Mouse (Mus musculus): ENCODE measurements around the gene Plcd3. TPM values are rescaled to one million over a fixed set of nuclear protein-coding genes. Genes with fewer than 3 reads are reported as not detected.

The Plcd3 gene
- polyA plus RNA-seq, 1 experiment = 27.6 TPM

DNA sequence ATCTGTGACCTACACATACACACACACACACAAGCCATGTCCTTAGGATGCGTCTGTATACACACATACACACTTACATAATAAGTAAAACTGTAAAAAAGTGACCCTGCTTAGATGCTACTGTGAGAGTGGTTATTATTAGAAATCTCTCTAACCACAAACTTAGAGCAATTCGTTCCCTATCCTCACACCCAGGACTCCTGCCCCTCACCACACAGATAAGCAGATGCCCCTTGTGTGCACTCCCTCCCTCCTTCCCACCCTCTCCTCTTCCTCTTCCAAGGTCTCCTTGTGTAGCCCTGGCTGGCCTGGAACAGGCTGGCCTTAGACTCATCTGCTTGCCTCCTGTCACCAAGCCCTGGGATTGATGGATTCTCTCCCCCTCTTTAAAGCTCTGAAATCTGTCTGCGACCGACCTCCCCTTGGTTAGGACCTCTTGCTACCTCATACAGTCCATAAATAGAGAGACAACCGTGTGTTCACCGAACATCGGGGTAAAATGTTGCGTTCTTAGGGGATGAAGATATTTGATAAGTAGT, 34.6 kb upstream of the Plcd3 start:
- H3K27me3 ChIP-seq (ENCODE audit: control insufficient read depth, insufficient read depth, insufficient read length) = no peaks in the 10 kb centered on the region
- H3K36me3 ChIP-seq (ENCODE audit: control insufficient read depth, insufficient read depth) = no peaks in the 10 kb centered on the region
- peaks cover 8% of the 10 kb centered on the region for H3K79me3 ChIP-seq (ENCODE audit: low read depth)
- H3K4me3 ChIP-seq (ENCODE audit: insufficient read depth, poor library complexity, severe bottlenecking) = no peak overlapping the region
- peaks cover 14% of the 10 kb centered on the region for H3K79me2 ChIP-seq (ENCODE audit: control insufficient read depth, insufficient read depth)
- TF ChIP-seq CEBPB (IDR thresholded peaks at IDR 0.05; ENCODE audit: low read depth) (no peak), MYOG (IDR thresholded peaks at IDR 0.05; ENCODE audit: control insufficient read depth, extremely low read depth, insufficient read length) (no peak)
- H3ac ChIP-seq (ENCODE audit: control insufficient read depth, insufficient read length, low read depth) = no peak overlapping the region

DNA sequence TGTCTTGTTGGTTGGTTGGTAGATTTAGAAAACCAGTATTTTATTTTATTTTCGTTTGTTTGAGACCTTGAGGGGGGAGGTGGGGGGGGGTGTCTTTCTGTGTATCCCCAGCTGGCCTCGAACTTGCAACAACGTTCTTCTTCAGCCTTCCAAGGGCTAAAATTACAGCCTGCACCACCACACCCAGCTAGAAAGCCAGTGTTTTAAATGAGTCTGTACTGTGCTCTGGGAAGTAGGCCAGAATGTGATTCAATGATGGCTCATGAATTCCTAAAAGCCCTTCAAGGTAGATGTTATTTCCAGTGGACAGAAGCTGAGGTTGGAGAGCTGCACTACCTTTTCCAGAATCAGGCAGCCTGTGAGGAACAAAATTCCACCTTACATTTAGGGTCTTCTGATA, 32.8 kb upstream of the Plcd3 start:
- no peak overlapping the region for H3ac ChIP-seq (ENCODE audit: control insufficient read depth, insufficient read length, low read depth)
- H3K36me3 ChIP-seq (ENCODE audit: control insufficient read depth, insufficient read depth) = peaks cover 8% of the 10 kb centered on the region
- H3K79me2 ChIP-seq (ENCODE audit: control insufficient read depth, insufficient read depth) = peaks cover 25% of the 10 kb centered on the region
- peaks cover 12% of the 10 kb centered on the region for H3K79me3 ChIP-seq (ENCODE audit: low read depth)
- TF ChIP-seq MYOG (IDR thresholded peaks at IDR 0.05; ENCODE audit: control insufficient read depth, extremely low read depth, insufficient read length) = no peak
- no peak for TF ChIP-seq MYOD1 (IDR thresholded peaks at IDR 0.05; ENCODE audit: control insufficient read depth, insufficient read length, low read depth)
- no peak for TF ChIP-seq FOSL1 (IDR thresholded peaks at IDR 0.05; ENCODE audit: insufficient read depth, low read length, poor library complexity, severe bottlenecking)
- TF ChIP-seq MAX (IDR thresholded peaks at IDR 0.05) = no peak
- TF ChIP-seq USF1 (IDR thresholded peaks at IDR 0.05; ENCODE audit: low read depth) = no peak
- TF ChIP-seq CEBPB (IDR thresholded peaks at IDR 0.05; ENCODE audit: low read depth) = no peak
- no peak for TF ChIP-seq CTCF (IDR thresholded peaks at IDR 0.05; ENCODE audit: control insufficient read depth, insufficient read depth, insufficient read length)
- no peaks in the 10 kb centered on the region for H3K27me3 ChIP-seq (ENCODE audit: control insufficient read depth, insufficient read depth, insufficient read length)
- no peak overlapping the region for H3K4me3 ChIP-seq (ENCODE audit: insufficient read depth, poor library complexity, severe bottlenecking)

- Histone ChIP-seq H3K4me3 (ENCODE audit: insufficient read depth, poor library complexity, severe bottlenecking) (peak overlapping the region; percentile 16), H3K27me3 (ENCODE audit: control insufficient read depth, insufficient read depth, insufficient read length) (no peaks in the 10 kb centered on the region), H3ac (ENCODE audit: control insufficient read depth, insufficient read length, low read depth) (peak overlapping the region; percentile 55), H3K79me3 (ENCODE audit: low read depth) (peaks cover 12% of the 10 kb centered on the region), H3K79me2 (ENCODE audit: control insufficient read depth, insufficient read depth) (peaks cover 25% of the 10 kb centered on the region), H3K36me3 (ENCODE audit: control insufficient read depth, insufficient read depth) (peaks cover 8% of the 10 kb centered on the region)
- TF ChIP-seq CTCF (IDR thresholded peaks at IDR 0.05; ENCODE audit: control insufficient read depth, insufficient read depth, insufficient read length) (no peak), FOSL1 (IDR thresholded peaks at IDR 0.05; ENCODE audit: insufficient read depth, low read length, poor library complexity, severe bottlenecking) (no peak), USF1 (IDR thresholded peaks at IDR 0.05; ENCODE audit: low read depth) (no peak)
Observed at GRCm38 (mm10) chr11:103133456-103134185, 32.2 kb upstream of the Plcd3 start.

GRCm38 (mm10) chr11:103132576-103133455, 31.4 kb upstream of the Plcd3 start:
- H3K79me3 ChIP-seq (ENCODE audit: low read depth) = peaks cover 12% of the 10 kb centered on the region
- peaks cover 25% of the 10 kb centered on the region for H3K79me2 ChIP-seq (ENCODE audit: control insufficient read depth, insufficient read depth)
- H3ac ChIP-seq (ENCODE audit: control insufficient read depth, insufficient read length, low read depth) = peak overlapping the region; percentile 74
- H3K27me3 ChIP-seq (ENCODE audit: control insufficient read depth, insufficient read depth, insufficient read length) = no peaks in the 10 kb centered on the region
- no peak for TF ChIP-seq MAX (IDR thresholded peaks at IDR 0.05)
- no peak for TF ChIP-seq USF1 (IDR thresholded peaks at IDR 0.05; ENCODE audit: low read depth)
- TF ChIP-seq MYOD1 (IDR thresholded peaks at IDR 0.05; ENCODE audit: control insufficient read depth, insufficient read length, low read depth) = no peak
- TF ChIP-seq CTCF (IDR thresholded peaks at IDR 0.05; ENCODE audit: control insufficient read depth, insufficient read depth, insufficient read length) = no peak
- no peak for TF ChIP-seq CEBPB (IDR thresholded peaks at IDR 0.05; ENCODE audit: low read depth)
- TF ChIP-seq FOSL1 (IDR thresholded peaks at IDR 0.05; ENCODE audit: insufficient read depth, low read length, poor library complexity, severe bottlenecking) = no peak
- no peak for TF ChIP-seq MYOG (IDR thresholded peaks at IDR 0.05; ENCODE audit: control insufficient read depth, extremely low read depth, insufficient read length)
- peaks cover 8% of the 10 kb centered on the region for H3K36me3 ChIP-seq (ENCODE audit: control insufficient read depth, insufficient read depth)
- peak overlapping the region; percentile 90 for H3K4me3 ChIP-seq (ENCODE audit: insufficient read depth, poor library complexity, severe bottlenecking)

DNA sequence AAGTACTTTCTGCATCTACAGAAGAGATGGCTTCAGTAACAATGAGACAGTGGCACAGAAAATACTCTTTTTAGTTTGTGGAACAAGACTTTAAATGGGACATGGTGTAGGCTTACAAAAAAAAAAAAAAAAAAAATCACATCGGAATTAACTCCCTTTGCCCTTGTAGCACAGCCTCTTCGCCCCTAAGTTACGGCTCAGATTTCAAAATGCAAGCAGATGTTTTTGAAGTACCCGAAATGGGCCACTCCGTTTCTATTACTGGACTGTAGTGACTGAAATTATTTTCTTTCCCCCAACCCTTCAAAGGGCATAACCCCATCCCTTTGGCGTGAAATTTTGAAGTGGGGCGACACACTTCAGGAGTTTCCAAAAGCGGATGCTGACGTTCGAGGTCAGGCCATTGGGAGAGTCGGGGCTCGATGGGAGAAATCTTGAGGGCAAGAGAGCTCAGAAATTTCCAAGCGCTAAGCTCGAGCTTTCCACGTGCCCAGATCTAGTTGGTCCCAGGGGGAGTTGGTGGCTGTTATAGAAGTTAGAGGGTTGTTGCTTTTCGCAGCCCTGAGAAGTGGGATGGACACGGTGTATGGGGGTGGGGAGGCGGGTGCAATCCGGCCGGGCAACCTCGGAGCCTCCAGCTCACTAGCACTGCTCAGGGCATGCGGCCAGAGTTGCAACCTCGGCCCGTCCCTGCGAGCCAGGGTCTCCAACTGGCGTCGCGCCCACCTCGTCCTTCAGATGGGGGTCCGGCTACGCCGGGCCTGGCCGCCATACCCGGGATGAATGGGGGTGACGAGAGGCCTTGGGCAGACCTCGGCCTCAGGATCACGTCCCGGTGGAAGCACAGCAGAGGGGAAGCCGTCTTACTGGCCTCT, 30.5 kb upstream of the Plcd3 start, which contains the start of gene Hexim2:
Gene Hexim2, plus strand, starts transcription at position 729 of the 875 bp plus-strand sequence.
- H3K27me3 ChIP-seq (ENCODE audit: control insufficient read depth, insufficient read depth, insufficient read length) = no peaks in the 10 kb centered on the region
- peak; percentile 33 for TF ChIP-seq MAX (IDR thresholded peaks at IDR 0.05)
- no peak for TF ChIP-seq CEBPB (IDR thresholded peaks at IDR 0.05; ENCODE audit: low read depth)
- H3ac ChIP-seq (ENCODE audit: control insufficient read depth, insufficient read length, low read depth) = peak within 1 kb of the TSS; percentile 74
- H3K4me3 ChIP-seq (ENCODE audit: insufficient read depth, poor library complexity, severe bottlenecking) = peak within 1 kb of the TSS; percentile 90
- peaks cover 8% of the 10 kb centered on the region for H3K36me3 ChIP-seq (ENCODE audit: control insufficient read depth, insufficient read depth)
- H3K79me3 ChIP-seq (ENCODE audit: low read depth) = peaks cover 12% of the 10 kb centered on the region
- peaks cover 25% of the 10 kb centered on the region for H3K79me2 ChIP-seq (ENCODE audit: control insufficient read depth, insufficient read depth)
